Mouse (Mus musculus) retina, adult 2 months (tissue): ENCODE measurements around the gene Ppp4c.

Source experiments
- DNase-seq: peaks from one replicate; pipeline ENCODE4 v3.0.0-alpha.2; 2012; ENCODE audit warnings: low read depth, low spot score

Ppp4c gene

DNA sequence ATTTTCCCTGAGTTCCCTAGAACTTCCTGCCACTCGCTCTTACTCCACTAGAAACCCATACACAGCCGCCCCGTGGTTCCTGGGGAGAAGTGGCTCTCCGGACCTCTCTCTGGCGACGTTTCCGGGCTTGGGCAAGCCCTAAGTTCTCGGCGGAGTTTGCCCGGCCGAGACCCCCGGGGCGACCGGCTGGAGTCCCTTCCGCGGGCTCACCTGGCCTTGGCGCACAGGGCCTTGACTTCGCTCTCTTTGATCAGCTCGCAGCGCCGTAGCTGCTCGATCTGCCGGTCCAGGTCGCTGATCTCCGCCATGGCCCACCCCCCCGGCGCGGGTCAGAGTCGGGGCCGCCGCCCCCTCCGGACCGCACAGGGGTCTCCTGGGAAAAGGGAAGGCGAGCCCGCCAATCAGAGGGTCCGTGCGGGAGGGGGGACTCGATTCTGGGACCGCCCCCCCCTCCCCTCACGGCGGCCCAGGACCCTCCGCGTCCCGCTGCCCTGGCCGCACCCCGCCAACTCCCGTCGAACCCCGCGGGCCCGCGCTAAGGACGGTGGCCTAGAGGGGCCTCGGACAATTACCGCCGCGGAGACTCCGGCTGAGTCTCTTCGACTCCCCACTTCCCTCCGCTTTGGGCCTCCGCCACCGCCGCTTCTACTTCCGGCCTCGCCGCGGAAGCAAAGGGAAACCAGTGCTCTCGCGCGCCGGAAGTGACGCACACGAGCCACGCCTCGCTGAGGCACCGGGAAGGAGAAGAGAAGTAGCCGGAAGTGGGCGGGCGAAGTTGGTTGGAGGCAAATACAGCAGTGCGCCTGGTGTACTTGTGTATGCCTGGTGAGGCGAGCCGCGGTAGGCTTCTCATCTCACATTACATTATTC, at the start of gene Ppp4c:
Gene Ppp4c, minus strand, starts transcription at position 646 of the 870 bp plus-strand sequence.
- peak; percentile 89 for DNase-seq

GRCm38 (mm10) chr7:126833294-126833693, 41.0 kb upstream of the Ppp4c start:
- no peak for DNase-seq

- DNase-seq: peak; percentile 65
Observed at GRCm38 (mm10) chr7:126832036-126832598, 39.8 kb upstream of the Ppp4c start.

GRCm38 (mm10) chr7:126831539-126831938, 39.2 kb upstream of the Ppp4c start, which contains the start of gene 4930451I11Rik:
TSS of gene 4930451I11Rik (minus strand) at chr7:126831639.
- DNase-seq: no peak

- DNase-seq: peak; percentile 95
Observed at GRCm38 (mm10) chr7:126825952-126826351, 33.7 kb upstream of the Ppp4c start.

- no peak for DNase-seq
Observed at GRCm38 (mm10) chr7:126825403-126825802, 33.1 kb upstream of the Ppp4c start.

DNA sequence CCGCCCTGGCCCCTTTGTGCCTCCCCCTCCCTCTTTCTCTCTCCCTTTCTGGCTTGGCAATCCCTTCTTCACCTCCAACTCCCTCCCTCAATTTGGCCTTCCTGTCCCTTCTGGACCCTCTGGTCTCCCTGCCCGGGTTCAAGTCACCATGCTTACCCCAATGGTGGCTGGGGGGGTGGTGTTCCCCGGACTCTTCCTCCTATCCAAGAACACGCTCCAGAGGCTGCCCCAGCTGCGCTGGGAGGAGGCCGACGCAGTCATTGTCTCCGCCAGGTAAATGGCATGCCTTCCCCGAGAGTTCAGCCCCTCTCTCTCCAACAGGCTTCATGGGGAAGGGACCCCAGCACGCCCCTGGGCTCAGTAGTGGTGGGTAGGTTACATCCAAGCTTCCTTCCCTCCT, 31.6 kb upstream of the Ppp4c start:
- DNase-seq: no peak

DNA sequence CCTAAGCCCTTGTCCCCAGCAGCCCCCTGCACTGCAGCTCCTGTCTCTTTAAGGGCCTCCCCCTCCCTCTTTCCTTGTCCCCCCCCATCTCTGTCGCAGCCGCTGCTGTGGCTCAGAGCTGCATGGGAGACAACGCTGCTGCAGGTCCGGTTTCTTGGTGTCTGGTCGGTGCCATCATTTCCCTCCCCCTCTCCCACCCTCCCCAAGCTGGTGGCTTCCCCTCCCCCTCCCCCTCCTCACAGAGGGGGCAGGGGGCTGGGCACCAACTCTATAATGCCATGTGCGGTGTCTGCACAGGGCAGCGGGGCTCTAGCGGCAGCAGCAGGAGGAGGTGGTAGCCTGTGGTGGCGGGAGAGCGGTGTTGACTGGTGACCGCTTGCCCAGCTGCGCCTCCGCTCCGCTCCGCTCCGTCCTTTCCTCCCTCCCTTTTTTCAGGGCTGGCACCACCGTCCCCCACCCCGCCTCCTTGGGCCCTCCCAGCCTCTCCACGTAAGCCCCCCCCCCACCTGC, 31.0 kb upstream of the Ppp4c start:
- peak; percentile 69 for DNase-seq

- DNase-seq: no peak
Observed at GRCm38 (mm10) chr7:126822741-126823140, 30.4 kb upstream of the Ppp4c start.

DNA sequence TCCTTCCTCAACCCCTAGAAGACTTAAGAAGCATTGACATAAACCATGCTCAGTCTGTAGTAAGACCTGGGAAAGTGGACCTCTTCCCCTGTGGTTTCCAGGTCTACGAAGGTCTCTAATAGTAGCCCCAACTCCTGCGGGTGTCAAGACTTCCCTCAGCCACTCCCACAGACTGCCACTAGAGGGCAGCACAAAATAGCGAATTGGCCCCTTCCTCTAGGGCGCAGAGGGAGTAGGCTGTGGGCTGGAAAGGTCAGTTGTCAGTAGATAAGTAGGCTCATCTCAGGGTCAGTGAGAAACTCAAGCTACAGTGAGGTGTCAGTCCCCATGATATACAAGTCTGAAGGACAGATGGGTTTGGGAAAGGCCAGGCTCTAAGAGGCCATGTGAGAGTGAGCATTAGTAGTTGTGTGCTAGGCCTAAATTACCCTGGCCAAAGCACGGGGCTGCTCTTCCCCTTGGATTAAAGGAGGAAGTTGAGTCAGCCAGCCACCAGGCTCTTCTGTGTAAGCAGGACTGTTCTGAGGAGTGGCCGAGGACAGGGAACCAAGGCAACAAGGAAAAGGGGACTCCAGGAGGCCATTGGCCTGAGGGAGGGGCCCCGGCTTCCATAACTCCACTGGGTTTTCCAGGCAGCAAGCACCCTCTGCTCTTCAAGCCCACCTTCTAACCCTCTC, 29.7 kb upstream of the Ppp4c start:
- DNase-seq: peak; percentile 83

DNA sequence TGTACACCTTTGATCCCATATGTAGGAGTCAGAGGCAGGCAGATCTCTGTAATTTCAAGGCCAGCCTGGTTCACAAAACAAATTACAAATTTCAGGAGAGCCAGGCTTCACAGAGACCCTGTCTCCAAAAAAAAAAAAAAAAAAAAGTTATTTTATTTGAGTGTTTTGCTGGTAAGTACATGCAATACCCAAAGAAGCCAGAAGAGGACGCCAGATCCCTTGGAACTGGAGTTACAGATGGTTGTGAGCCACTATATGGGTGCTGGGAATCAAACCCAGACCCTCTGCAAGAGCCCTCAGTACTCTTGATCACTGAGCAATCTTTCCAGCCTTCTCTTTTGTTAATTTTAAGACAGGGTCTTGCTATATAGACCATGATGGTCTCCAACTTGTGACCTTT, 26.5 kb upstream of the Ppp4c start:
- no peak for DNase-seq

DNA sequence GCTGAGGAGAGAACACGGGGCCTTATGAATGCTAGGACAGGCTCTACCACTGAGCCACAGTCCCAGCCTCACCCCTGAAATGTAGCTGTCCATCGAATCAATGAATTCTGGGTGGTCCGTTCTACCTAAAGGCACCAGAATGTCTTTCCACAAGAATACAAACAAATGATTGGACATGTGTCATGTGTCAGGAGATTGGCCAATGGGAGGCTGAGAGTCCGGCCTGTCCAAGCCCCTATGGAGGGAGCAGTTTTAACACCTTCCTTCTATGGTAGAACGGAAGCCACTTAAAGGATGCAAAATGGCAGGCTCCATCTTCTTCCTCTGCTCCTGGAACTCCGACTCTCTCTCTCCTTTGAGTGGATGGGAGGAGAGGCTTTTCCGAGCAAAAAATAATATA, 25.3 kb upstream of the Ppp4c start:
- no peak for DNase-seq

- no peak for DNase-seq
Observed at GRCm38 (mm10) chr7:126816494-126816893, 24.2 kb upstream of the Ppp4c start.

DNA sequence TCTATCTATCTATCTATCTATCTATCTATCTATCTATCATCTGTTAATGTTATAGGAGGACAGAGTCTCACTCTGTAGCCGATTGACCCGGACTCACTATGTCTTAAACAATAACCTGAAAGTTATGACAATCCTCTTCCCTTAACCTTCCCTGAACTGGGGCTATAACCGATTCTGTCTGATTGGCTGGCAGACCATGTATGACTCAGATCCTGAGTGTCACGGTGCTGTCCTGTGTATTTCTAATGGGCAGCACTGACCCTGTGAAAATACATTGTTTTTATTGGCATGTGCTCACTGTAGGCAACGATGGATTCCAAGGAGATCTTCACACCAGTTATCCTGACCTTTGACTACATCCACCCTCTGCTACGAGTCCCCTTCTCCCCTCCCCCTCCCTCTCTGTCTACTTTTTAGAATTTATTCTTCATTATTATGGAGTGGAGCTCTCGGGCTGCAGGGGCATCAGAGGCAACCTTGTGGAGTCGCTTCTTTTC, 23.5 kb upstream of the Ppp4c start:
- DNase-seq: no peak

DNA sequence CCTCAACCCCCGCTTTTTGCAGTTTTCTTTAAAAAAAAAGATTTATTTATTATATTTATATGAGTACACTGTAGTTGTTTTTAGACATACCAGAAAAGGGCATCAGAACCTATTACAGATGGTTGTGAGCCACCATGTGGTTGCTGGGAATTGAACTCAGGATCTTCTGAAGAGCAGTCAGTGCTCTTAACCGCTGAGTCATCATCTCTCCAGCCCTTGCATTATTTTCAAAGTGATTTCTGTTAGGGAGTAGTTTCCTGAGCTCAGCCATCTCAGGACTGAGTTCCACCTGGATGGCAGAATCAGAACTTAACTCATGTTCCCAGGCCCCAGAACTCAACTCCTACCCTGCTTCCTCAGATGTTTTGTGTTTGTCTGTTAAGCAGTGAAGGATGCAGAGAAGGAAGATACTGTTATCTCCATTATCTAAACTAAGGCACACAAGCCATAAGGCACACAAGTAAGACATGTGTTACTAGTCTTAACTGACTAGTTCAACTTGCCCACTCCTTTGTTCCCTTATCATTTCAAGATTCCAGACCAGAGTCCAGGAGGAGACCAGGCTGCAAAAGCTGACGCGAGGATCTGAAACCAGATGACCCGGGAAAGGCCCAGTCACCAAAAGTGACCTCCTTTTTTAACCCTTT, 17.6 kb upstream of the Ppp4c start:
- no peak for DNase-seq

- DNase-seq: peak; percentile 63
Observed at GRCm38 (mm10) chr7:126808703-126809455, 16.6 kb upstream of the Ppp4c start.

GRCm38 (mm10) chr7:126807405-126807804, 15.1 kb upstream of the Ppp4c start:
- no peak for DNase-seq

- no peak for DNase-seq
Observed at GRCm38 (mm10) chr7:126806956-126807355, 14.7 kb upstream of the Ppp4c start.

DNA sequence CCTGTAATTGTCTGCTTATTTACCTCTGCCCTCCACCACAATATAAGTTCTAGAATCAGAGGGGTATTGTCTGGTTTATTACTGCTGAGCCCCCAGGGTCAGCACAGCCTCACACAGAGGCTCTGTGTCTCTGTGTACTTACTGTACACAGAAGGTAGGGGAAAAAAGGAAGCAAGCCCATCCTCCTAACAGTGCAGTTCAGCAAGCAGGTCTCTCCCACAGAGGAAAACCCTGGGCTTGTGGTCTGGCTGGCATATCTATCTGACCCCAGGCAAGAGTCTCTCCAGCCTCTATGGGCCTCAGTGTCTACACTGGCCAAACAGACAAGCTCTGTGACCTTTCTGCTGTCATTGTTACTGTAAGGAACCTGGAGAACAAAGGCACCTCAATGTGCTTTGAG, 11.5 kb upstream of the Ppp4c start:
- DNase-seq: no peak

DNA sequence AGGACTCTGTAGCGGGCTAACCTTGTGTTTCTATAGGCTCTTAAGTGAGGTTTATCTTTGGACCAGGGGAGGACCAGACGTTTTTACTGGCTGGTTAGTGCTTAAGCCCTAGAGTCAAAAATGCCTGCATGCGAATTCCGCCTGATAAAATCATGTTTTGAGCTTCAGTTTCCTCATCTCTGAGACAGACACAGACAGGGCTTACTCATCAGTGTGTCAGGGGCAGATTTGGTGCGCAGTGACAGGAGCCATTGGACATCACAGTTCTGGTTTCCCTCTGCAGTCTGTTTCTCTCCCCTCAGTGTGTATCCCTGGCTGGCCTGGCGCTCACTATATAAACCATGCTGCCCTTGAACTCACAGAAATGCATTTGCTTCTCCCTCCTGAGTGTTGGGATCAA, 10.9 kb upstream of the Ppp4c start:
- DNase-seq: no peak
